Mouse (Mus musculus) heart, embryonic 10.5 days (tissue): Measurements from ENCODE around the gene Sphkap. TPM values are rescaled to one million over a fixed set of nuclear protein-coding genes. Genes with fewer than 3 reads are reported as not detected.

ENCODE experiments used
- DNase-seq: peaks from one replicate; pipeline ENCODE4 v3.0.0-alpha.2; 2017; ENCODE audit warnings: low spot score
- H3K27ac ChIP-seq: fragments of 300-500 bp; sonication (generic); 2 replicates; pipeline ENCODE4 v1.5.1; 2016; ENCODE audit warnings: mild to moderate bottlenecking
- H3K27me3 ChIP-seq: fragments of 300-500 bp; sonication (generic); 2 replicates; pipeline ENCODE4 v1.6.1; 2016; ENCODE audit warnings: mild to moderate bottlenecking; ENCODE audit not compliant: poor library complexity, insufficient read depth, severe bottlenecking
- H3K36me3 ChIP-seq: fragments of 300-500 bp; sonication (generic); 2 replicates; pipeline ENCODE4 v1.6.1; 2016; ENCODE audit warnings: mild to moderate bottlenecking, moderate library complexity
- H3K4me1 ChIP-seq: fragments of 300-500 bp; sonication (generic); 2 replicates; pipeline ENCODE4 v1.6.1; 2016; ENCODE audit warnings: mild to moderate bottlenecking
- H3K4me3 ChIP-seq: fragments of 300-500 bp; sonication (generic); 2 replicates; pipeline ENCODE4 v1.5.1; 2016; ENCODE audit warnings: mild to moderate bottlenecking, moderate library complexity
- H3K9me3 ChIP-seq: fragments of 300-500 bp; sonication (generic); 2 replicates; pipeline ENCODE4 v1.6.1; 2016; ENCODE audit warnings: mild to moderate bottlenecking, moderate library complexity
- WGBS: fragments of 180-500 bp; shearing (Covaris S2); methylation state at CpG from one replicate; pipeline ENCODE4 v1.1.7; 2016; 5-methylcytosine and 5-hydroxymethylcytosine counted together
- polyA plus RNA-seq: library from polyadenylated mRNA; unstranded; fragments of >200 nt; fragmentation: Nextera tagmentation; extraction: Ambion mirVana; gene quantifications from 2 replicates; pipeline ENCODE4 v1.2.1, GENCODE M21; 2016

Sphkap gene
- polyA plus RNA-seq, 1 experiment from 2014 or later, result 20.9 TPM

- H3K4me3 ChIP-seq, result no peak overlapping the region
- no peak for DNase-seq
- peaks cover 5% of the 10 kb centered on the region; the same call in 1 of the 2 replicates for H3K36me3 ChIP-seq
- peaks cover 15% of the 10 kb centered on the region; the same call in 1 of the 2 replicates for H3K4me1 ChIP-seq
- 77% methylated on average over 6 of the region's 6 CpGs for WGBS
- no peaks in the 10 kb centered on the region for H3K9me3 ChIP-seq
- no peaks in the 10 kb centered on the region for H3K27me3 ChIP-seq
- no peak overlapping the region for H3K27ac ChIP-seq
Measured at GRCm38 (mm10) chr1:83362168-83362567, 45.8 kb downstream of the Sphkap start.

GRCm38 (mm10) chr1:83346453-83346852, 61.5 kb downstream of the Sphkap start:
- peaks cover 27% of the 10 kb centered on the region for H3K4me1 ChIP-seq

GRCm38 (mm10) chr1:83345572-83345971, 62.4 kb downstream of the Sphkap start:
- Histone ChIP-seq H3K27ac (peak overlapping the region; percentile 86), H3K9me3 (no peaks in the 10 kb centered on the region), H3K36me3 (no peaks in the 10 kb centered on the region), H3K27me3 (no peaks in the 10 kb centered on the region), H3K4me1 (peaks cover 21% of the 10 kb centered on the region), H3K4me3 (no peak overlapping the region; the same call in 1 of the 2 replicates)
- 31% methylated on average over 14 of the region's 14 CpGs for WGBS
- peak; percentile 76 for DNase-seq

More at GRCm38 (mm10) chr1:83346453-83346852, 61.5 kb downstream of the Sphkap start:
- H3K9me3 ChIP-seq, result no peaks in the 10 kb centered on the region
- H3K4me3 ChIP-seq, result no peak overlapping the region
- H3K27me3 ChIP-seq, result no peaks in the 10 kb centered on the region
- no peaks in the 10 kb centered on the region for H3K36me3 ChIP-seq
- H3K27ac ChIP-seq, result peak overlapping the region; percentile 86
- no peak for DNase-seq
- WGBS, result 44% methylated on average over 1 of the region's 1 CpGs

GRCm38 (mm10) chr1:83345069-83345468, 62.9 kb downstream of the Sphkap start:
- Histone ChIP-seq H3K27ac (peak overlapping the region; percentile 86), H3K36me3 (no peaks in the 10 kb centered on the region), H3K4me3 (no peak overlapping the region), H3K4me1 (peaks cover 18% of the 10 kb centered on the region), H3K27me3 (no peaks in the 10 kb centered on the region), H3K9me3 (no peaks in the 10 kb centered on the region)
- WGBS, result 42% methylated on average over 3 of the region's 3 CpGs
- DNase-seq, result no peak

GRCm38 (mm10) chr1:83342726-83343250, 65.2 kb downstream of the Sphkap start:
- WGBS, result 88% methylated on average over 4 of the region's 4 CpGs
- no peaks in the 10 kb centered on the region for H3K9me3 ChIP-seq
- H3K4me1 ChIP-seq, result peaks cover 15% of the 10 kb centered on the region
- no peaks in the 10 kb centered on the region for H3K27me3 ChIP-seq
- DNase-seq, result no peak
- no peak overlapping the region for H3K4me3 ChIP-seq
- no peak overlapping the region for H3K27ac ChIP-seq
- H3K36me3 ChIP-seq, result no peaks in the 10 kb centered on the region

GRCm38 (mm10) chr1:83339358-83339757, 68.6 kb downstream of the Sphkap start:
- Histone ChIP-seq H3K36me3 (peaks cover 11% of the 10 kb centered on the region), H3K4me3 (no peak overlapping the region), H3K9me3 (no peaks in the 10 kb centered on the region), H3K27me3 (no peaks in the 10 kb centered on the region), H3K4me1 (no peaks in the 10 kb centered on the region), H3K27ac (no peak overlapping the region)
- DNase-seq, result no peak
- WGBS, result 83% methylated on average over 3 of the region's 3 CpGs

- Histone ChIP-seq H3K27me3 (no peaks in the 10 kb centered on the region), H3K4me1 (no peaks in the 10 kb centered on the region), H3K27ac (no peak overlapping the region), H3K9me3 (no peaks in the 10 kb centered on the region), H3K36me3 (no peaks in the 10 kb centered on the region), H3K4me3 (no peak overlapping the region)
- DNase-seq, result no peak
- WGBS, result 65% methylated on average over 4 of the region's 4 CpGs
Measured at GRCm38 (mm10) chr1:83316917-83317316, 91.1 kb downstream of the Sphkap start.

- DNase-seq, result no peak
- Histone ChIP-seq H3K9me3 (no peaks in the 10 kb centered on the region), H3K27me3 (no peaks in the 10 kb centered on the region), H3K36me3 (no peaks in the 10 kb centered on the region), H3K4me1 (no peaks in the 10 kb centered on the region), H3K27ac (no peak overlapping the region), H3K4me3 (no peak overlapping the region)
- WGBS, result 89% methylated on average over 9 of the region's 9 CpGs
Measured at GRCm38 (mm10) chr1:83315146-83315545, 92.9 kb downstream of the Sphkap start.

GRCm38 (mm10) chr1:83311607-83312295, 96.2 kb downstream of the Sphkap start:
- Histone ChIP-seq H3K36me3 (peaks cover 4% of the 10 kb centered on the region; the same call in 1 of the 2 replicates), H3K4me1 (no peaks in the 10 kb centered on the region), H3K27ac (no peak overlapping the region), H3K27me3 (no peaks in the 10 kb centered on the region), H3K9me3 (no peaks in the 10 kb centered on the region), H3K4me3 (no peak overlapping the region)
- DNase-seq, result no peak
- WGBS, result 84% methylated on average over 6 of the region's 6 CpGs

GRCm38 (mm10) chr1:83297137-83298076, 110.6 kb downstream of the Sphkap start:
- Histone ChIP-seq H3K4me3 (no peak overlapping the region), H3K36me3 (0 out of 2 replicates have a peak, but pooled peaks cover 2% of the 10 kb centered on the region), H3K27me3 (no peaks in the 10 kb centered on the region), H3K9me3 (no peaks in the 10 kb centered on the region), H3K27ac (no peak overlapping the region), H3K4me1 (no peaks in the 10 kb centered on the region)
- WGBS, result 74% methylated on average over 6 of the region's 6 CpGs
- no peak for DNase-seq

GRCm38 (mm10) chr1:83285866-83286265, 122.1 kb downstream of the Sphkap start:
- Histone ChIP-seq H3K4me1 (no peaks in the 10 kb centered on the region), H3K27ac (no peak overlapping the region), H3K27me3 (no peaks in the 10 kb centered on the region), H3K9me3 (no peaks in the 10 kb centered on the region), H3K36me3 (peaks cover 29% of the 10 kb centered on the region; the same call in 1 of the 2 replicates), H3K4me3 (no peak overlapping the region)
- no peak for DNase-seq
- 76% methylated on average over 7 of the region's 7 CpGs for WGBS

- 90% methylated on average over 11 of the region's 11 CpGs for WGBS
- H3K4me1 ChIP-seq, result no peaks in the 10 kb centered on the region
- no peaks in the 10 kb centered on the region for H3K27me3 ChIP-seq
- no peak for DNase-seq
- H3K27ac ChIP-seq, result no peak overlapping the region
- H3K4me3 ChIP-seq, result no peak overlapping the region
- peaks cover 53% of the 10 kb centered on the region for H3K36me3 ChIP-seq
- H3K9me3 ChIP-seq, result no peaks in the 10 kb centered on the region
Measured at GRCm38 (mm10) chr1:83277044-83277443, 131.0 kb downstream of the Sphkap start.

- no peak for DNase-seq
- H3K9me3 ChIP-seq, result no peaks in the 10 kb centered on the region
- no peaks in the 10 kb centered on the region for H3K27me3 ChIP-seq
- H3K4me3 ChIP-seq, result no peak overlapping the region
- peaks cover 51% of the 10 kb centered on the region for H3K36me3 ChIP-seq
- no peaks in the 10 kb centered on the region for H3K4me1 ChIP-seq
- no peak overlapping the region for H3K27ac ChIP-seq
- 87% methylated on average over 9 of the region's 9 CpGs for WGBS
Measured at GRCm38 (mm10) chr1:83276637-83277036, 131.4 kb downstream of the Sphkap start.
